Mouse (Mus musculus): ENCODE results near the gene Cnot10. TPM values are rescaled to one million over a fixed set of nuclear protein-coding genes. Genes with fewer than 3 reads are reported as not detected.

Cnot10 gene
- 10 to 100 TPM; 65.0 to 65.5 TPM for total RNA-seq (2023)

DNA sequence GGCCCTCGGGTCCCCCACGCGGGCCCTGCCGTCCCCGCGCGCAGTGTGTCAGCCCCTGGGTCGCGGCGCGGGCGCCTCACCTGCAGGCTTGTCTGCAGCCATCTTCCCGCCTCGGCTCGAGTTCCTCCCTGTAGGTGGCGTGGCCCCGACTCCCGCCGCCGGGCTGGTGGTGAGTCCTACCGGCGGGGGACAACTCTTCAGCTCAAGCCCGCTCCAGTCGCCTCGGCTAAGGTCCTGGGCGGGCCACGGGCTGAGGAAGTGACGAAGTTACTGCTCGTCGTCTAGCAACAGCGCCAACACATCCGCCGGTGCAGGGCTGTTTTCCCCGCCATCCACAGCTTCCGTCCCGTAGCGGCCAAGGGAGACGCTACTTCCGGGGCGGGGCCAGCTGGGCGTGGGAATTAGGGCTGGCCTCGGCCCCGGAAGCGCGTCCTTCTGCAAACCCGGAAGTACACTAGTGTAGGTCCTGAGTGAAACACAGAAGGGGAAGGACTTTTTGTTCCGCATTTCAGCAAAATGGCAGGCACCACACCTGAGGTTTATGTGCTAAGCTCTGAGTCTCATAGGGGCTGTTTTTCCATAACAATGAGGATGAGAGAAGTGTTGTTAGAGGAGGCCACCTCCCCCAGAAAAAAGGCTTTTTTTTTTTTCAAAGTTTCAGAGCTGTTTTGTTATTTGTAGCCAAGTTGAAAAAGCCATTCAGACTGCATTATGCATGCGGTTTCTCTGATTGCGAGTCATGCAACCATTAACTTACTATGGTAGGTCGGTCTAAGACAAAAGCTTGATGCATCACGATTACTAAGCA is at the start of gene Cnot10:
Gene Cnot10, minus strand, starts transcription at position 346 of the 808 bp plus-strand sequence.

DNA sequence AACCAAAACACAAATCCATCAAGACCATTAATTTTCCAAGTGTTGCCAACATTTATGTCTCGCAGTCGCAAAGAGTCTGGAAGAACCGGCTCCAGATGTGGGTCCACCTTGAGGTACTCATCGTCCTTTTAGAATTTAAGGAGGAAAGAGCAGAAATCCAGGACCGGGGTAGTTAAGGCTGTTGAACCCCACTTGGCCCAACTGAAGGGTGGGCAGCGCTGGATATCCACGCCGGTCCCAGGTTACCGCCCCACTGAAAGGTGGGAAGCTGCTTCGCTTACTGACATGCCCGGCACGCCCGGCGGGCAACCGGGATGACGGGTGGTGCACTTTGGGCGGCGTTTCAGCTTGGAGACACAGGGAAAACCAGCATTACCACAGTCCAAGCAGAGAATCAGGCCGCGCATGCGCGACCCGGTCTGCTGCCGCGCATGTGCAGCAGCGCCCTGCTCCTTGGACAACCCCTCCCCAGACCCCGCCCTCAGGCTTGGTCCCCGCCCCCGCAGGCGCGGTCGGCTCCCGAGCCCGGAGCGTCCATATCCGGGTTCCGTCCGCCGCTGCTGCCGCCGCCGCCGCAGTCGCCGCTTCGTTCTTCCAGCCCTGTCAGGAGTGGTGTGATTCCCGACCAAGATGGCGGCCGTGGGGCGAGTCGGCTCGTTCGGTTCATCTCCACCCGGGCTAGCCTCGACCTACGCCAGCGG is 48.4 kb upstream of the Cnot10 start, which contains the start of gene Dync1li1:
Gene Dync1li1, plus strand, starts transcription at position 539 of the 701 bp plus-strand sequence.

DNA sequence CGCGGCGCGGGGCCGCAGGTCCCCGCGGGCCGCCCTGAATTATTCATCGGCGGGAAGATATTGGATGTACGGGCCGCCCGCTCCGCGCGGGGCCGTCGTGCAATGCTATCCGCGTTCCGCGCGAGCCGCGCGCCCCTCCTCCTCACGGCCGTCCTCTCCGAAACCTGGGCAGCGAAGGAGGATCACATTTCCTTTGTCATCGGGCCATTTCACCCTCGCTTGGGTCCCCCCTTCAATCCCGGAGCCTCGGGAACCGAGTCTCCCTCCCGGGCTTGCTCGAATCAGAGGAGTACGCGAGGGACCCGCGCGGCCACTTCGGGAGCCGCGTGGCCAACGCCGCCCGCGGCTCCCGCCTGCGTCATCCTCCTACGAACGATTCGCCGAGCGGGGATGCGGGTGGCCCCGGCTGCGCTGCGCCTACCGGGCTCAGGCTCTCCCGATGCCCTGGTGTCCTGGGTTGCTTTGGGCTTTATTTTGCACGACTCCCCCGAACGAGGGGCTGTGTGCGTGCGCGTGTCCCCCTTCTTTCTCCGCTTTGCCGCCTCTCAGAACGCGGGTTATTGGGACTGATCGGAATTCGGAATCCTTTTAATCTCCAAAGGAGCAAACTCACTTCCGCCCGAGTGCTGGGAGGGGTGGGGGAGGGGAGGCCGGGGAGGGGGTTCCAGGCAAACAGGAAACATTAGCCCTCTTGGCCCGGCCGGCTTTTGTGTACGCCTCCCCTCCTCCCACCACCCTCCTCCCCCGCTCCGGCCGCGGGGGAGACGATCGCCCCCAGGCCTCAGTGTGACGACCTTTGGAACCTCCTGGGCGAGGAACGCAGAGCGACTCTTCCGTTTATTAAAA is 76.0 kb downstream of the Cnot10 start, which contains the start of gene Trim71:
Gene Trim71, minus strand, starts transcription at position 609 of the 846 bp plus-strand sequence.

Other genes with a start within 250 kb of the Cnot10 start
- gene Crtap, start 249.5 kb downstream of the Cnot10 start, total RNA-seq (2023): 10 to 100 TPM; 12.4 to 13.8 TPM
- 10 to 100 TPM; 20.6 to 25.8 TPM for gene Glb1, start 239.1 kb downstream of the Cnot10 start, total RNA-seq (2023)
- 10 to 100 TPM; 19.2 to 20.5 TPM for gene Tmppe, start 239.1 kb downstream of the Cnot10 start, total RNA-seq (2023)
- 1 to 10 TPM; 2.8 to 4.3 TPM for gene Ccr4, start 135.3 kb downstream of the Cnot10 start, total RNA-seq (2023)
- not detected for gene C130032M10Rik, start 124.5 kb downstream of the Cnot10 start, total RNA-seq (2023)
- not detected for gene Trim71, start 75.8 kb downstream of the Cnot10 start, total RNA-seq (2023)
- 10 to 100 TPM; 45.3 to 55.7 TPM for gene Dync1li1, start 48.6 kb upstream of the Cnot10 start, total RNA-seq (2023)
- gene Cmtm6, start 90.9 kb upstream of the Cnot10 start, total RNA-seq (2023): 100 to 1,000 TPM in 1 of 2 experiments, 10 to 100 TPM in 1; 96.3 to 100 TPM
- gene Cmtm7, start 141.7 kb upstream of the Cnot10 start, total RNA-seq (2023): 10 to 100 TPM; 65.4 to 83.6 TPM
- gene Cmtm8, start 204.0 kb upstream of the Cnot10 start, total RNA-seq (2023): not detected